Mouse (Mus musculus): ENCODE results near the gene Scgb1b30.

GRCm38 (mm10) chr7:34141123-34141522, 45.9 kb downstream of the Scgb1b30 start:
- TF ChIP-seq CTCF (IDR thresholded peaks at IDR 0.05; ENCODE audit: extremely low read depth, insufficient read depth, insufficient read length, insufficient replicate concordance) (no peak), POLR2A (IDR thresholded peaks at IDR 0.05; ENCODE audit: low read depth, low read length) (no peak)
